Mouse (Mus musculus) limb, embryonic 13.5 days (tissue): ENCODE data around the gene Sh3pxd2a. TPM values are rescaled to one million over a fixed set of nuclear protein-coding genes. Genes with fewer than 3 reads are reported as not detected.

Experiments
- ATAC-seq: fragments of 200-750 bp; cut with Nextera tagmentation; 2 replicates; pipeline ENCODE4 v1.8.0; 2017; ENCODE audit warnings: low read depth, moderate number of reproducible peaks, moderate TSS enrichment; ENCODE audit not compliant: low FRiP score
- H3K27ac ChIP-seq: fragments of 300-500 bp; sonication (generic); 2 replicates; pipeline ENCODE4 v1.5.1; 2015; ENCODE audit warnings: inconsistent platforms, mild to moderate bottlenecking, moderate library complexity
- H3K27me3 ChIP-seq: fragments of 300-500 bp; sonication (generic); 2 replicates; pipeline ENCODE4 v1.6.1; 2015; ENCODE audit warnings: mild to moderate bottlenecking, inconsistent platforms
- H3K36me3 ChIP-seq: fragments of 300-500 bp; sonication (generic); 2 replicates; pipeline ENCODE4 v1.6.1; 2015; ENCODE audit warnings: inconsistent platforms, mild to moderate bottlenecking, moderate library complexity
- H3K4me1 ChIP-seq: fragments of 300-500 bp; sonication (generic); 2 replicates; pipeline ENCODE4 v1.6.1; 2015; ENCODE audit warnings: inconsistent platforms
- H3K4me2 ChIP-seq: fragments of 300-500 bp; sonication (generic); replicated peaks from 2 replicates; pipeline ENCODE4 v1.6.1; 2015; ENCODE audit warnings: inconsistent platforms, mild to moderate bottlenecking, moderate library complexity
- H3K4me3 ChIP-seq: fragments of 300-500 bp; sonication (generic); 2 replicates; pipeline ENCODE4 v1.5.1; 2015; ENCODE audit warnings: moderate library complexity, mild to moderate bottlenecking, inconsistent platforms
- H3K9ac ChIP-seq: fragments of 300-500 bp; sonication (generic); 2 replicates; pipeline ENCODE4 v1.6.1; 2015; ENCODE audit warnings: mild to moderate bottlenecking, inconsistent platforms
- H3K9me3 ChIP-seq: fragments of 300-500 bp; sonication (generic); 2 replicates; pipeline ENCODE4 v1.6.1; 2016; ENCODE audit warnings: inconsistent platforms
- WGBS: fragments of 180-500 bp; shearing (Covaris S2); methylation state at CpG from one replicate; pipeline ENCODE4 v1.1.7; 2015; 5-methylcytosine and 5-hydroxymethylcytosine counted together
- polyA plus RNA-seq: library from polyadenylated mRNA; unstranded; fragments of >200 nt; fragmentation: Nextera tagmentation; extraction: Ambion mirVana; gene quantifications from 2 replicates; pipeline ENCODE4 v1.2.1, GENCODE M21; 2015

Sh3pxd2a gene
- polyA plus RNA-seq, 1 experiment from 2014 or later: 10.1 TPM

DNA sequence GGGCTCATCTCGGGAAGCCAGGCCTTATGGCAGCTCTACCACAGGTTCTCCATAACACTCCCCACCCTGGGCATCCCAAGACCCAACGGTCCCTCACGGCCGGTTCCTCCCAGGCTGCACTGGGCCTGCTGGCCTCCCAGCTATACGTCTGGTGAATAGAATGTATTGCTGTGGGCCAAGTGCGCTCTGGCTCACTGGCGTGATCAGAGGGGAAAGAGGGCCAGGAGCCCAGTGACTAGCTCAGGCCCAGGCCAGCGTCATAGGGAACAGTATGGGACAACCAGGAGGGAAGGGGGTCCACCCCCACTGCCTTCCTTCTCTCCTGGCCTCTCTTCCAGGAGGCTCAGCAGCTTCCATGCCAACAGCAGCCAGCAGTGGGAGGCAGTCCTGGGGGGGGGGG is 145.1 kb downstream of the Sh3pxd2a start:
- peak overlapping the region; percentile 78; the same call in 1 of the 2 replicates for H3K27ac ChIP-seq
- 76% methylated on average over 8 of the region's 8 CpGs for WGBS
- peak overlapping the region; percentile 42 for H3K4me2 ChIP-seq
- no peak overlapping the region for H3K9ac ChIP-seq
- H3K4me1 ChIP-seq: peaks cover 92% of the 10 kb centered on the region
- no peak overlapping the region for H3K4me3 ChIP-seq
- no peaks in the 10 kb centered on the region for H3K9me3 ChIP-seq
- H3K27me3 ChIP-seq: no peaks in the 10 kb centered on the region
- H3K36me3 ChIP-seq: no peaks in the 10 kb centered on the region
- ATAC-seq: no peak

DNA sequence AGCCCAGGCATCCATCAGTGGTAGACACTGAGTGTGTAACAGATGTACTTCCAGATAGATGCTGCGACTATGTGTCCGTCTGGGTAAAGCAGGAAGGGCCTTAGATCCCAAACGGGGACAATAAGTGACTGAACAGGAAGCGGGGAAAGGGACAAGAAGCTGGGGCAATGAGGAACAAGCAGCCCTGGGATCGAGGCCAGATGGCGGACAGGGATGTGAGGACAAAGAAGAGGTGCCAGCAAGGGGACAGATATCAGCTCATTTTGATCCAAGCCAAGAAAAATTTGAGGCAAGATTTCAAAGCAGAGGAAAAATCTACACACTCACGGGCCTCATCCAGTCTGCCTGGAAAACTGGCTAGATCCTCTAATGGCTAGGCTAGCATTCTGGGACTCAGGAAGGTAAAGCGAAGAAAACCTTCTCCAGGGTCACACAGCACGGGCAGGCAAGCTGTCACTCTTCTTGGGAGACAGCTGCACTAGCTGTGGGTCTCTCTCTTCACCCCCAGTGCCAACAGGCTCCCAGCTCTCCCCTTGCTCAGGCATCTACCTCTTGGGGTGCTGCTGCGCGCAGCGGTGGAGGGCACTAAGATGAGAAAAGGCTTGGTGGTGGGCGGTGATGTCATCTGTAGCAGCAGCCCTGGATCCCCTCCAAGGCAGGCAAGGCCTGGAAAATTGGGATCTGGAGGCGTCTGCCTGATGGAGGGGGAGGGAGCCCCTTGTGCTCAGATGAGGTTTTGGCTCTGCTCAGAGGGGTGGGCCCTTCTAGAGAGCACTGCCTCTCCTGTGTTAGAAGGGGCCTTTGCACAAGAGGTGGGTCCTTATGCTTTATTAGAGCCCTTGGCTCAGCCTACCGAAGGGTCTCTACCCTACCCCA is 146.9 kb downstream of the Sh3pxd2a start:
- Histone ChIP-seq H3K9me3 (no peaks in the 10 kb centered on the region), H3K4me2 (peak overlapping the region; percentile 24; the same call in 1 of the 2 replicates), H3K4me1 (peaks cover 91% of the 10 kb centered on the region), H3K9ac (peak overlapping the region; percentile 43), H3K4me3 (no peak overlapping the region), H3K36me3 (peaks cover 1% of the 10 kb centered on the region), H3K27ac (peak overlapping the region; percentile 78), H3K27me3 (no peaks in the 10 kb centered on the region)
- WGBS: 53% methylated on average over 15 of the region's 15 CpGs
- peak; percentile 51 for ATAC-seq

DNA sequence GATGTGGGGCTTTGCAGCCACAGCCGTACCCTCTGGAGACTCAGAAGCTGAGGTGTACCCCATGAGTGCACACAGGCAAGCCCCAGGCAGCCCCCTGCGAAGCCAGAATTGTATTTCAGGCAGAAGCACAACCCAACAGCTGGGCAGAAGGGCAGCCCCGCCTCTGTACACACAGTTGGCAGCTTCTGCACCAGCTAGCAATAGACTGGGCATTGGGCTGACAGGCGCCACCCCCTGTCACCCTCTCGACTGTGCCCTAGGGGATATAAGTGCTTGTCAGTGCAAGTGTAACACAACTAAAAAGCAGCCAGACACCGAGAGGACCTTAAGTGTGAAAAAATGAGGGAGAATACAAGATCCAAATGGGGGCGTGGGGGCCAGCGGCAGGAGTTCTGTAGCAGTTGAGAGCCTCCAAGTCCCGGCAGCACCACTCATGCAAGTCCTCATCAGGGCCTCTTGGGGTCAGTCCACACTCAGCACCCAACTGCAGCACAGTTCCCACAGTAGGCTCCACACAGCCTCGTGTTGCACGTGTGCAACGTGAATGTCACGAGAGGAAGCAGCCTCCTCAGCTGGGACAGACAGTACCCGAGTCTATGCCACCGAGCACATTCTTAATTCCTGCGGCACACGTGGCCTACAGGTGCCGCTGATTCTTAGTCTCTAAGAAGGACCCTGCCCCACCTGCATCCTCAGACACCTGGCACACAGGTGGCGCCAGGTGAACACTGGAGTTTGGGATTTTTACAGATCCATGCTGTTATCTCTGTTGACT is 147.7 kb downstream of the Sh3pxd2a start:
- ATAC-seq: no peak
- 67% methylated on average over 19 of the region's 19 CpGs for WGBS
- H3K9me3 ChIP-seq: no peaks in the 10 kb centered on the region
- H3K27me3 ChIP-seq: no peaks in the 10 kb centered on the region
- H3K4me2 ChIP-seq: 0 out of 2 replicates have a peak overlapping the region, but pooled peaks have one; percentile 1
- H3K36me3 ChIP-seq: peaks cover 8% of the 10 kb centered on the region
- no peak overlapping the region for H3K4me3 ChIP-seq
- H3K27ac ChIP-seq: peak overlapping the region; percentile 78
- peaks cover 91% of the 10 kb centered on the region for H3K4me1 ChIP-seq
- no peak overlapping the region; the same call in 1 of the 2 replicates for H3K9ac ChIP-seq

DNA sequence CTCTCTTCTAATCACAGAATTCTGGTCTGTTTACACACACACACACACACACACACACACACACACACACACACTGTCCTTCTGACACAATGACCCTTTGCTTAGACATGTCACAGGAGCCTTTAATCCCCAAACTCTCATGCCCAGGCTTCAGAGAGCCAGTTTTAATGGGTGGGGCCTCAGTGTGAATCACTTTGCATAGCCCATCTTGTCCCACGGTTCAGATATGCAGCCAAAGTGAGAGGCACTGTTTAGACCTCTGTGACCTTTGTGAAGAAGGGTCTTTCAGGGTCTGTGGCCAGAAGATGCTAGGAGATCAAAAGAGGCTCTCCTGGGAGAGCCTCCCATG is 148.3 kb downstream of the Sh3pxd2a start:
- 14% methylated on average over 1 of the region's 1 CpGs for WGBS
- Histone ChIP-seq H3K9me3 (no peaks in the 10 kb centered on the region), H3K4me1 (peaks cover 91% of the 10 kb centered on the region), H3K9ac (no peak overlapping the region), H3K36me3 (peaks cover 14% of the 10 kb centered on the region), H3K4me3 (no peak overlapping the region), H3K4me2 (0 out of 2 replicates have a peak overlapping the region, but pooled peaks have one; percentile 1), H3K27ac (peak overlapping the region; percentile 78; the same call in 1 of the 2 replicates), H3K27me3 (no peaks in the 10 kb centered on the region)
- no peak for ATAC-seq

DNA sequence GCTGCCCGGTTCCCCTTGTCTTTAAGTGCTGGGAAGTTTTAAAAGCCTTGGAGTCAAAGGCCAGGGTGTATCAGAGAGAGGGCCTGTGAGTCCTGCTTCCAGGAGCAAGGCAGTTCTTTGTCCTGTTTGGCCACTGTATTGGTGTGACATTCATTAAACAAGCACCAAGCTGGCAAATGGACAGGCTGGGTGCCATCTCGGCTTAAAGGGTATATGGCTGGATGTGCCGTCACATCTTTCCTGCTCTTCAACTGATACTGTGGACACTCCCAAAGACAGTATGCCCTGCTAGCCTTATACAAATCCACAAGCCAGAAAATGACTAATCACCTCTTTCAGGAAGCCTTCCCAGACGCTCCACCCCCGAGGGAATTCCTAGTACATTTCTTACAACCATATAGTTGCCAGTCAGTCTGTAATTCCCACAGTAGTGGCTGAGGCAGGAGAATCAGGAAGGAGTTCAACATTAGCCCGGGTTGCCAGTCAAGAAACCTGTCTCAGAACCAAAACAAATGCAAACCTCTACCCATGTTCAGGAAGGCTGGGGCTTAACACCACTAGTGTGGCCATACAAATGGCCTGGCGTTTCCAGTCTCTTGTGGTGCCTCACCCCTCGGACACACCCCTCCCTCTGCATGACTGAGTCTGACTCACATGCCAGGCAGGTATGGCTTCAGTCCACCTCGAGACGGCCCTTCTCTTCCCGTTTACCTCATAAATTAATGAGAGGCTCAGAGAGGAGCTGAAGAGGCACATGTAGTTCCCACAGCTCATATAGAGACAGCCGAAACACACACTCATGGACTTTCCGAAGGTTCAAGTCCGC is 148.9 kb downstream of the Sh3pxd2a start:
- no peaks in the 10 kb centered on the region for H3K9me3 ChIP-seq
- H3K4me1 ChIP-seq: peaks cover 88% of the 10 kb centered on the region
- ATAC-seq: no peak
- peaks cover 18% of the 10 kb centered on the region for H3K36me3 ChIP-seq
- peak overlapping the region; percentile 88 for H3K4me2 ChIP-seq
- H3K9ac ChIP-seq: peak overlapping the region; percentile 96
- 39% methylated on average over 14 of the region's 14 CpGs for WGBS
- H3K27me3 ChIP-seq: no peaks in the 10 kb centered on the region
- H3K4me3 ChIP-seq: peak overlapping the region; percentile 80
- peak overlapping the region; percentile 99 for H3K27ac ChIP-seq

DNA sequence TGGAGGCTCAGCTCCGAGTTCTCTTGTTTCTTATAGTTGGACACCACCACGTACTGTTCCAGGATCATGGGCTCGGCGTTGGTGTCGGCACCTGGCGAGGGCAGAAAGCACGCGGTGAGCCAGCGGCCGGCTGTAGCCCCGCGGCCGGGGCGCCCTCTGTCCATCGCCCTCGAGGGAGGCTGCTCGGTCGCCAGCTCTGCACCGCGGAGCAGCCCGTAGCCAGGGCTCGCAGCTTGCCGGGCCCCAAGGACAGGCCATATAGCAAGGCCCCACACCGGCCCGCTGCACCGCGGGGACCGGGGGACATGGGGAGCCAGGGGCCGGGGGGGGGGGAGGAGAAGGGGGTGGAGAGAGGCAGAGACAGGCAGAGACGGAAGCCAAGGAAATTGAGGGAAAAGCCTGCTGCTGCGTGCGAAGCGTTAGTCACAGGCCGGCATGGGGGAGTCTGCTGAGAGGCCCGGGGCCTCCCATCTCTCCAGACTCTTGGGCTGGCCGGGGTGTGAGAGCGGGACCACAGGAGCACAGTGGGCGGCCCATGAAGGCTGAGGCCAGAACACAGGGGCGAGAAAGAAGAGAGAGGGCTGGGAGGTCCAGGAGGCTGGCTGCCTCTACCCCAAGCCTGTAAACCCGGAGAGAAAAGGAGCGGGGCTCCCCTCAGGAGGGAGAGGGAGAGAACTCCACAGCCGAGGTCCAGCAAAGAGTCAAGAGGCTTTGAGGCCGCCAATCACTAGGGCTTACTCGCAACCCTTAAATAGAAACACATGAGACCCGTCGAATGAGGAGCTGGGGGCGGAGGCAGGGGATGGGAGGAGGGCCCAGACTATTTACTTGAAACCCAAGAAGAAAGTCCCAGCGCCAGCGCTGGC is 149.9 kb downstream of the Sh3pxd2a start:
- Histone ChIP-seq H3K27me3 (no peaks in the 10 kb centered on the region), H3K36me3 (peaks cover 26% of the 10 kb centered on the region), H3K4me3 (peak overlapping the region; percentile 80), H3K27ac (peak overlapping the region; percentile 99), H3K4me1 (peaks cover 87% of the 10 kb centered on the region), H3K9ac (peak overlapping the region; percentile 96), H3K9me3 (no peaks in the 10 kb centered on the region), H3K4me2 (peak overlapping the region; percentile 88)
- WGBS: 2% methylated on average over 49 of the region's 49 CpGs
- peak; percentile 86 for ATAC-seq

DNA sequence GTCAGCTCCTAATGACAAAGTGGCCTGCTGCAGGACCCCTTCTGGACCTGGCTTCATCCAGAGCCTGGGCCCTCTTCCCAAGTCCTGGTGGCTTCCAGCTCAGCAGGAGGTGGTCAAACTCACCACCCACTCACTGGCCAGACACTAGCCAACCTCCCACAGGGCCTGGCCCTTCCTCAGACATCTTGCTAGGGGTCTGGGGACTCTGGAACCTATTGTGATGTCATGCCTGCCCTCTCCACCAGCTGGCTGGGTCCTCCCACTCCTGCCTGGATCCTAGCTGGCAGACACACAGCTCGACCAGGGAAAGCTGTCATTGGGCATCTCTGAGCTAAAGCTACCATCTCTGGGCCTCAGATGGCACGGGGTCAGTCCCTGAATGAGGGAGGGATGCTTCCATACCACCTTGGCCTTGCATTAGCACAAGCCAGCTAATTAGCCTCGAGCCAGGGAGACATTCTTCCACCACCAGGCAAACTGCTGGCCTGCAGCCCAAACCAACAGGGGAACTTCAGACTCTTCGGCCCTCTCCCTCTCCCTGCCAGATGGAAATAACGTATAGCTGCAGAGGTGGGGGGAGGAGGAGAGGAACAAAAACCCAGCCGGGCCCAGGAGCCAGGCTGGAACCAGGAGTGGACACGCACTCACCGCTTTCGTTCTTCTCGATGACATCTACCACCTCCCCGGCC is 150.7 kb downstream of the Sh3pxd2a start:
- Histone ChIP-seq H3K9me3 (no peaks in the 10 kb centered on the region), H3K27ac (peak overlapping the region; percentile 99), H3K27me3 (no peaks in the 10 kb centered on the region), H3K4me1 (peaks cover 85% of the 10 kb centered on the region), H3K4me2 (peak overlapping the region; percentile 88), H3K36me3 (peaks cover 32% of the 10 kb centered on the region), H3K4me3 (peak overlapping the region; percentile 80), H3K9ac (peak overlapping the region; percentile 96)
- 5% methylated on average over 11 of the region's 11 CpGs for WGBS
- ATAC-seq: peak; percentile 29; the same call in 1 of the 2 replicates

DNA sequence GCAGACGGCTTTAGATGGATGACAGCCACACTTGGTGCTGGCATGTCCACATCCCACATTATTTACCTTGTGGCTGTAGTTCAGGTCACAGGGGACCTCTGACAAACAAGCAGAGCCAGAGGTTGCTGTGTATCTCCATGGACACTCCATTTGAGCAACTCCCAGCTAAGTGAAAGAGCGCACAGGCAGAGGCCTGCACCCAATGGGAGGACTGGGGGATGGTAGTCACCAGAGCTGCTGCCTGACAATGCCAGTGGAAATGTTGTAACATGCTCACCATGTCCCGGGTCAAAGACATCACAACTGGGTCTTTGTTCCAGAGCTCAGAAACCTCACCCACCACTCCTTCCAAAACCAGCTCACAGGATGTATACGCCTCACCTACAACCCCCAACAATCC is 153.0 kb downstream of the Sh3pxd2a start:
- Histone ChIP-seq H3K27ac (no peak overlapping the region; the same call in 1 of the 2 replicates), H3K4me2 (peak overlapping the region; percentile 88)

DNA sequence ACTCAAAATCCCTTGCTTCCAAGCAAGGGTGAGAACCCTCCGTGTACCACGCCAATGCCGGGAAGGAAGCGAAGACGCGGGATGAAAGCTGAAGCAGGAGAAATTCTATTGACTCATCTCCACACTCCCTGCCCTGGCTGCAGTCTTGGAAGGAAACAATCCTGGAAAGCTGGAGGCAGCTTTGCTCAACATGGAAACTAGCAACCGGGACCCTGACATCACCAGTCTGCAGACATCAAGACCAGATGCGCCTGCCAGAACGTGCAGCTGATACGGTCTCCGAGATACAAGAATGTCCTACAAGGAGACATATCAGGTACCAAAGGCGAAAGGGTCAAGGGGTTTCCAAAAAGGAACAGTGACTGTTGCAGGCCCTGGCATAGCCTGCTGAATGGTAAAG is 154.4 kb downstream of the Sh3pxd2a start:
- Histone ChIP-seq H3K27ac (no peak overlapping the region), H3K27me3 (no peaks in the 10 kb centered on the region), H3K36me3 (peaks cover 61% of the 10 kb centered on the region), H3K4me1 (peaks cover 48% of the 10 kb centered on the region), H3K4me3 (no peak overlapping the region), H3K9me3 (no peaks in the 10 kb centered on the region), H3K4me2 (no peak overlapping the region), H3K9ac (no peak overlapping the region)
- no peak for ATAC-seq
- 89% methylated on average over 12 of the region's 12 CpGs for WGBS

More for the DNA sequence above, 153.0 kb downstream of the Sh3pxd2a start:
- WGBS: 72% methylated on average over 4 of the region's 4 CpGs
- H3K9me3 ChIP-seq: no peaks in the 10 kb centered on the region
- 0 out of 2 replicates have a peak overlapping the region, but pooled peaks have one; percentile 80 for H3K4me3 ChIP-seq
- ATAC-seq: no peak
- H3K9ac ChIP-seq: no peak overlapping the region
- no peaks in the 10 kb centered on the region for H3K27me3 ChIP-seq
- peaks cover 48% of the 10 kb centered on the region for H3K36me3 ChIP-seq
- H3K4me1 ChIP-seq: peaks cover 61% of the 10 kb centered on the region

DNA sequence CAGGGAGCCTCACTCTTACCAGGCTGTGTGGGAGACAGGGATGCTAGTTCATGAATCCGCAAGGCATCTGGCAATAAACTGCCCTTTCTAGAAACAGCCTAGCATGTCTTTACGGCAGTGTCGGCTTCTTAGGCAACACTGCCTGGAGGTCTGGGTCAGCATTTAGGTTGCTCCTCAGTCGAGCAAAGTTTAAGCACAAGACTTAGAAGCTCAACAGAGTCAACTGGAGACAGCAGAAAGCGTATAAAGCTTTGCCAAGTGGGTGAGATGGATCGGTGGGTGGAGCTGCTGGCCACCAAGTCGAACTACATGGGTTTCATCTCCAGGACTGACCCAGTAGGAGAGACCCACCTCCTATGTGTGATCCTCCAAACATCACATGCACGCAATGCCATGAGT is 157.3 kb downstream of the Sh3pxd2a start:
- H3K4me3 ChIP-seq: no peak overlapping the region
- ATAC-seq: no peak
- WGBS: 79% methylated on average over 8 of the region's 8 CpGs
- no peaks in the 10 kb centered on the region for H3K27me3 ChIP-seq
- peaks cover 56% of the 10 kb centered on the region for H3K4me1 ChIP-seq
- no peak overlapping the region for H3K9ac ChIP-seq
- no peak overlapping the region for H3K4me2 ChIP-seq
- peaks cover 85% of the 10 kb centered on the region for H3K36me3 ChIP-seq
- H3K9me3 ChIP-seq: no peaks in the 10 kb centered on the region
- H3K27ac ChIP-seq: no peak overlapping the region
